In genomic region chr17:33928251-33928947, GRCm38 (mm10) we compare ENCODE assay signal across 8 mouse cellular contexts. TPM values are rescaled to one million over a fixed set of nuclear protein-coding genes. Genes with fewer than 3 reads are reported as not detected.
DNase-seq lines count a peak whose midpoint lies in the region; ATAC-seq and TF ChIP-seq lines count a peak whose summit lies in the region.

No protein-coding gene starts in this region.

- no peak for ATAC-seq in forebrain, embryonic 15.5 days (replicated peaks)
- no peak for ATAC-seq in liver, embryonic 14.5 days (ENCODE audit: insufficient read depth)

- H3K36me3 ChIP-seq in CH12.LX (replicated peaks in 1 of 2; ENCODE audit: control insufficient read depth in 1 of 2, insufficient read depth in 1 of 2, low read length in 1 of 2): peaks cover 51 to 72% of the 10 kb centered on the region in 2 experiments
- peaks cover 2% of the 10 kb centered on the region; the same call in 1 of the 2 replicates for H3K36me3 ChIP-seq in forebrain, embryonic 15.5 days
- H3K36me3 ChIP-seq in liver, embryonic 14.5 days (replicated peaks; ENCODE audit: control insufficient read depth, insufficient read depth, low read depth): peaks cover 2% of the 10 kb centered on the region; the same call in 1 of the 2 replicates

- TF ChIP-seq RAD21 in CH12.LX (IDR thresholded peaks at IDR 0.05; ENCODE audit: low read depth, low read length): no peak

- H3K27me3 ChIP-seq in CH12.LX (replicated peaks): no peaks in the 10 kb centered on the region
- H3K27me3 ChIP-seq in forebrain, embryonic 15.5 days: no peaks in the 10 kb centered on the region
- H3K27me3 ChIP-seq in liver, embryonic 14.5 days (ENCODE audit: control insufficient read depth, insufficient read depth, low read length): no peaks in the 10 kb centered on the region

- peaks cover 4 to 22% of the 10 kb centered on the region in 2 experiments for H3K4me1 ChIP-seq in CH12.LX (ENCODE audit: control insufficient read depth in 1 of 2, insufficient read depth in 2 of 2)
- peaks cover 26% of the 10 kb centered on the region for H3K4me1 ChIP-seq in forebrain, embryonic 15.5 days
- H3K4me1 ChIP-seq in liver, embryonic 14.5 days (replicated peaks; ENCODE audit: control insufficient read depth in 2 of 2, insufficient read depth in 2 of 2, low read length in 1 of 2): peaks cover 4 to 6% of the 10 kb centered on the region in 2 experiments; a peak in 2 of 4 replicates

- no peak for TF ChIP-seq EP300 in CH12.LX (IDR thresholded peaks at IDR 0.05; ENCODE audit: low read length)
- TF ChIP-seq EP300 in liver, embryonic 14.5 days (IDR thresholded peaks at IDR 0.05; ENCODE audit: low read depth): no peak

- 0 out of 2 replicates have a peak, but pooled peaks cover 2% of the 10 kb centered on the region for H3K79me2 ChIP-seq in CH12.LX (replicated peaks; ENCODE audit: control insufficient read depth, extremely low read depth, insufficient read depth, poor library complexity, severe bottlenecking)

- peak overlapping the region in 2 of 3 experiments; percentile 45 to 75 for H3K4me3 ChIP-seq in CH12.LX (replicated peaks in 1 of 3; ENCODE audit: low read depth in 2 of 3, low read length in 2 of 3, poor library complexity in 1 of 3)
- peak overlapping the region; percentile 82 for H3K4me3 ChIP-seq in forebrain, embryonic 15.5 days
- H3K4me3 ChIP-seq in liver, embryonic 14.5 days (ENCODE audit: insufficient read depth in 1 of 2, low read depth in 2 of 2, low read length in 2 of 2): peak overlapping the region; percentile 85 to 88

- dilution Hi-C loops in CH12.LX (cut with MboI; ENCODE audit: extremely low pct_ligation_motif_present, extremely low pct_unique_long_range_greater_than_20kb, low sequenced_read_pairs): no loop called here

- no peak for TF ChIP-seq CTCF in CH12.LX (conservative IDR thresholded peaks at IDR 0.05 in 1 of 2, IDR thresholded peaks at IDR 0.05 in 1 of 2; ENCODE audit: low read depth in 2 of 2, low read length in 2 of 2)
- TF ChIP-seq CTCF in liver, embryonic 14.5 days (IDR thresholded peaks at IDR 0.05; ENCODE audit: low read depth): no peak

- no peak for TF ChIP-seq POLR2A in CH12.LX (IDR thresholded peaks at IDR 0.05; ENCODE audit: low read depth, low read length)

- peak; percentile 92 for DNase-seq in heart, adult 11 months
- DNase-seq in heart, adult 8-10 months (ENCODE audit: low spot score): no peak
- no peak for DNase-seq in CH12.LX (ENCODE audit: extremely low read depth)
- DNase-seq in liver, embryonic 14.5 days (ENCODE audit: low read depth in 3 of 3, low spot score in 3 of 3): no peak
- no peak for DNase-seq in right cerebral cortex, postnatal 25 days
- no peak for DNase-seq in adrenal gland, postnatal 10 days
- DNase-seq in retina, embryonic 14.5 days (ENCODE audit: low spot score): no peak

- in situ Hi-C loops in CH12.LX (cut with MboI; ENCODE audit: low pct_ligation_motif_present, low pct_unique_long_range_greater_than_20kb, low sequenced_read_pairs): no loop called here

- 62% methylated on average over 21 of the region's 21 CpGs for WGBS in forebrain, embryonic 15.5 days
- WGBS in liver, embryonic 14.5 days (ENCODE audit: insufficient replicate concordance): 52% methylated on average over 21 of the region's 21 CpGs

- no peak overlapping the region for H3K9ac ChIP-seq in CH12.LX (ENCODE audit: insufficient read depth, low read depth)
- H3K9ac ChIP-seq in forebrain, embryonic 15.5 days (replicated peaks): peak overlapping the region; percentile 88
- H3K9ac ChIP-seq in liver, embryonic 14.5 days (replicated peaks): peak overlapping the region; percentile 79

- peaks cover 3% of the 10 kb centered on the region for H3K9me3 ChIP-seq in CH12.LX (replicated peaks; ENCODE audit: low read length)
- no peaks in the 10 kb centered on the region for H3K9me3 ChIP-seq in forebrain, embryonic 15.5 days
- no peaks in the 10 kb centered on the region for H3K9me3 ChIP-seq in liver, embryonic 14.5 days (ENCODE audit: control insufficient read depth, low read length)

- H3K4me2 ChIP-seq in CH12.LX (ENCODE audit: insufficient read depth, low read depth, poor library complexity, severe bottlenecking): peak overlapping the region; percentile 53
- peak overlapping the region; percentile 99 for H3K4me2 ChIP-seq in forebrain, embryonic 15.5 days (replicated peaks)
- H3K4me2 ChIP-seq in liver, embryonic 14.5 days (ENCODE audit: low read depth): peak overlapping the region; percentile 100

- H3K27ac ChIP-seq in CH12.LX (ENCODE audit: insufficient read depth, low read depth): no peak overlapping the region
- no peak overlapping the region for H3K27ac ChIP-seq in forebrain, embryonic 15.5 days (replicated peaks)
- peak overlapping the region; percentile 45; the same call in 1 of the 2 replicates for H3K27ac ChIP-seq in liver, embryonic 14.5 days

TF ChIP-seq in CH12.LX, 34 proteins besides CTCF, POLR2A, EP300 and RAD21:
- no peak for TF ChIP-seq TBP (conservative IDR thresholded peaks at IDR 0.05; ENCODE audit: low read depth, low read length)
- TF ChIP-seq JUND (conservative IDR thresholded peaks at IDR 0.05; ENCODE audit: low read depth, low read length): no peak
- no peak for TF ChIP-seq ZC3H11A (IDR thresholded peaks at IDR 0.05; ENCODE audit: low read depth, low read length)
- no peak for TF ChIP-seq MAZ (IDR thresholded peaks at IDR 0.05; ENCODE audit: low read depth, low read length)
- no peak for TF ChIP-seq UBTF (IDR thresholded peaks at IDR 0.05; ENCODE audit: low read depth, low read length)
- no peak for TF ChIP-seq GABPA (IDR thresholded peaks at IDR 0.05; ENCODE audit: insufficient replicate concordance, low read depth, low read length)
- no peak for TF ChIP-seq POLR2AphosphoS2 (IDR thresholded peaks at IDR 0.05; ENCODE audit: low read depth, low read length)
- TF ChIP-seq USF1 (IDR thresholded peaks at IDR 0.05; ENCODE audit: low read depth, low read length): no peak
- TF ChIP-seq HCFC1 (IDR thresholded peaks at IDR 0.05; ENCODE audit: low read depth, low read length): no peak
- no peak for TF ChIP-seq MXI1 (IDR thresholded peaks at IDR 0.05; ENCODE audit: low read depth, low read length)
- TF ChIP-seq IRF4 (IDR thresholded peaks at IDR 0.05; ENCODE audit: low read depth, low read length): no peak
- TF ChIP-seq ETS1 (conservative IDR thresholded peaks at IDR 0.05; ENCODE audit: low read depth, low read length): no peak
- no peak for TF ChIP-seq ZNF384 (IDR thresholded peaks at IDR 0.05; ENCODE audit: low read depth, low read length)
- no peak for TF ChIP-seq E2F4 (IDR thresholded peaks at IDR 0.05; ENCODE audit: insufficient replicate concordance, low read depth, low read length)

RNA-seq across cellular contexts. Expression of gene Rgl2, which starts 0.9 kb away (rescaled TPM):
- 10 to 100 TPM; 29.8 to 35.1 (median 34.1) TPM for total RNA-seq in heart, adult 8-10 months (2022)
- 23.0 and 25.6 TPM in 2 replicates for total RNA-seq in CH12.LX (2012; rRNA removed)
- 20.1 and 20.4 TPM in 2 replicates for total RNA-seq in CH12.LX (2014; rRNA removed)
- polyA plus RNA-seq in CH12.LX (2012; ENCODE audit: insufficient read length, low read depth): 29.1 and 31.8 TPM in 2 replicates
- polyA plus RNA-seq in forebrain, embryonic 15.5 days (2015; fragmentation: Nextera tagmentation; extraction: Ambion mirVana): 46.6 and 47.2 TPM in 2 replicates
- 17.0 and 19.6 TPM in 2 replicates for polyA plus RNA-seq in liver, embryonic 14.5 days (2012; rRNA removed)
- 4.9 and 5.9 TPM in 2 replicates for polyA plus RNA-seq in liver, embryonic 14.5 days (2014; fragmentation: Nextera tagmentation; extraction: Ambion mirVana)
- total RNA-seq in adrenal gland, postnatal 10 days (2021): 10 to 100 TPM; 57.1 to 76.3 TPM

RNA-seq across cellular contexts. Expression of gene Pfdn6, which starts 11.7 kb away (rescaled TPM):
- total RNA-seq in heart, adult 8-10 months (2022): 10 to 100 TPM; 62.7 to 82.9 (median 71.1) TPM
- total RNA-seq in CH12.LX (2012; rRNA removed) (140 and 157 TPM in 2 replicates), CH12.LX (2014; rRNA removed) (92.3 and 109 TPM in 2 replicates)
- polyA plus RNA-seq in CH12.LX (2012; ENCODE audit: insufficient read length, low read depth): 109 and 149 TPM in 2 replicates
- 198 and 212 TPM in 2 replicates for polyA plus RNA-seq in forebrain, embryonic 15.5 days (2015; fragmentation: Nextera tagmentation; extraction: Ambion mirVana)
- 36.8 and 62.4 TPM in 2 replicates for polyA plus RNA-seq in liver, embryonic 14.5 days (2012; rRNA removed)
- 103 TPM in 2 replicates for polyA plus RNA-seq in liver, embryonic 14.5 days (2014; fragmentation: Nextera tagmentation; extraction: Ambion mirVana)
- 10 to 100 TPM; 81.2 to 94.9 TPM for total RNA-seq in adrenal gland, postnatal 10 days (2021)

RNA-seq across cellular contexts. Expression of gene Wdr46, which starts 12.1 kb away (rescaled TPM):
- total RNA-seq in heart, adult 8-10 months (2022): 10 to 100 TPM; 10.1 to 12.8 (median 11.6) TPM
- total RNA-seq in CH12.LX (2012; rRNA removed) (49.7 and 64.5 TPM in 2 replicates), CH12.LX (2014; rRNA removed) (36.8 and 39.8 TPM in 2 replicates)
- polyA plus RNA-seq in CH12.LX (2012; ENCODE audit: insufficient read length, low read depth): 69.4 and 72.4 TPM in 2 replicates
- 31.0 and 33.4 TPM in 2 replicates for polyA plus RNA-seq in forebrain, embryonic 15.5 days (2015; fragmentation: Nextera tagmentation; extraction: Ambion mirVana)
- 17.3 and 18.9 TPM in 2 replicates for polyA plus RNA-seq in liver, embryonic 14.5 days (2012; rRNA removed)
- polyA plus RNA-seq in liver, embryonic 14.5 days (2014; fragmentation: Nextera tagmentation; extraction: Ambion mirVana): 8.0 and 11.6 TPM in 2 replicates
- 10 to 100 TPM; 28.4 to 29.7 TPM for total RNA-seq in adrenal gland, postnatal 10 days (2021)

RNA-seq across cellular contexts. Expression of gene Zbtb22, which starts 12.7 kb away (rescaled TPM):
- total RNA-seq in heart, adult 8-10 months (2022): 10 to 100 TPM; 18.1 to 21.0 (median 19.3) TPM
- total RNA-seq in CH12.LX (2012; rRNA removed): 21.2 and 23.5 TPM in 2 replicates
- total RNA-seq in CH12.LX (2014; rRNA removed): 11.7 and 12.1 TPM in 2 replicates
- polyA plus RNA-seq in CH12.LX (2012; ENCODE audit: insufficient read length, low read depth): 20.2 and 20.3 TPM in 2 replicates
- polyA plus RNA-seq in forebrain, embryonic 15.5 days (2015; fragmentation: Nextera tagmentation; extraction: Ambion mirVana): 18.7 and 19.5 TPM in 2 replicates
- 10.6 and 12.1 TPM in 2 replicates for polyA plus RNA-seq in liver, embryonic 14.5 days (2012; rRNA removed)
- polyA plus RNA-seq in liver, embryonic 14.5 days (2014; fragmentation: Nextera tagmentation; extraction: Ambion mirVana): 4.7 and 4.8 TPM in 2 replicates
- total RNA-seq in adrenal gland, postnatal 10 days (2021): 10 to 100 TPM; 29.2 to 34.3 TPM

RNA-seq across cellular contexts. Expression of gene Tapbp, which starts 12.7 kb away (rescaled TPM):
- total RNA-seq in heart, adult 8-10 months (2022): 100 to 1,000 TPM in 2 of 4 experiments, 10 to 100 TPM in 2; 96.8 to 113 (median 105) TPM
- total RNA-seq in CH12.LX (2012; rRNA removed) (114 and 134 TPM in 2 replicates), CH12.LX (2014; rRNA removed) (44.3 and 45.3 TPM in 2 replicates)
- polyA plus RNA-seq in CH12.LX (2012; ENCODE audit: insufficient read length, low read depth): 96.7 and 116 TPM in 2 replicates
- 18.2 and 18.4 TPM in 2 replicates for polyA plus RNA-seq in forebrain, embryonic 15.5 days (2015; fragmentation: Nextera tagmentation; extraction: Ambion mirVana)
- 10.4 and 10.6 TPM in 2 replicates for polyA plus RNA-seq in liver, embryonic 14.5 days (2012; rRNA removed)
- polyA plus RNA-seq in liver, embryonic 14.5 days (2014; fragmentation: Nextera tagmentation; extraction: Ambion mirVana): 24.0 and 28.7 TPM in 2 replicates
- 100 to 1,000 TPM; 131 to 150 TPM for total RNA-seq in adrenal gland, postnatal 10 days (2021)
